Mouse (Mus musculus) erythroblast, embryonic 14.5 days (primary cell): ENCODE measurements around the gene Selenon. TPM values are rescaled to one million over a fixed set of nuclear protein-coding genes. Genes with fewer than 3 reads are reported as not detected.

Source experiments
- H3K27me3 ChIP-seq: 2 replicates; pipeline ENCODE4 v1.6.1; 2012; ENCODE audit warnings: inconsistent platforms; ENCODE audit not compliant: control insufficient read depth
- H3K36me3 ChIP-seq: 2 replicates; pipeline ENCODE4 v1.6.1; 2012; ENCODE audit warnings: mild to moderate bottlenecking, inconsistent platforms; ENCODE audit not compliant: control insufficient read depth
- H3K4me1 ChIP-seq: 2 replicates; pipeline ENCODE4 v1.6.1; 2012; ENCODE audit warnings: inconsistent platforms; ENCODE audit not compliant: control insufficient read depth
- H3K4me3 ChIP-seq: replicated peaks from 2 replicates; pipeline ENCODE3; 2012; ENCODE audit warnings: moderate library complexity, mild to moderate bottlenecking, inconsistent platforms
- H3K9me3 ChIP-seq: 2 replicates; pipeline ENCODE4 v1.6.1; 2012; ENCODE audit warnings: low read length, inconsistent platforms, mixed read lengths; ENCODE audit not compliant: control insufficient read depth
- GATA1 ChIP-seq: IDR thresholded peaks from 2 replicates; pipeline ENCODE4 v1.6.1; 2012; ENCODE audit warnings: low read length, inconsistent platforms, mixed read lengths
- TAL1 ChIP-seq: IDR thresholded peaks from 3 replicates; pipeline ENCODE4 v1.6.1; 2012; ENCODE audit warnings: low read length, inconsistent platforms, mixed read lengths
- polyA plus RNA-seq: library from polyadenylated mRNA; stranded (reverse); fragments of >175 nt; gene quantifications from 2 replicates; pipeline ENCODE4 v1.2.3, GENCODE M21; 2012

Gene Selenon
- 0.05 and 0.08 TPM in 2 replicates for polyA plus RNA-seq

- TF ChIP-seq TAL1: no peak
- no peak for TF ChIP-seq GATA1
- Histone ChIP-seq H3K9me3 (peaks cover 15% of the 10 kb centered on the region), H3K4me1 (peaks cover 23% of the 10 kb centered on the region), H3K27me3 (peaks cover 27% of the 10 kb centered on the region), H3K4me3 (peak within 1 kb of the TSS; percentile 58), H3K36me3 (peaks cover 2% of the 10 kb centered on the region)
Measured at GRCm38 (mm10) chr4:134551494-134552316, at the start of gene Selenon. Gene Selenon (minus strand): TSS chr4:134552166.

DNA sequence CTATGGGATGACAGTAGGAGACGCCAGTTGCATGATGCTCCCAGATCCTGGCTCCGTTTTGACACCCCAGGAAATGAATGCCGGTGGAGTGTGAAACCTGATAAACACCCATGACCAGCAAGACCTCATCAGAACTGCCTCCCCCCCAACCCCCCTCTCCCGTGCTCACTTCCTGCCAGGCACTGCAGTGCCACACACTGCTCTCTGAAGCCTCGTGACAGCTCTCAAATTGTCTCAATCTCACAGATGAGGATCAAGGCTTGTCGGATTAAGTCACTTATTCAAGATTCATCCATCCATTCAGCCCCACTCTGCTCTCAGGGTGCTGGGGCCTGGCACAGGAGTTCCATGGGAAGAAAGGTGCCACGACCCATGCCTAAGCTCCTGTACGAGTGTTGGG is 49.4 kb upstream of the Selenon start:
- no peaks in the 10 kb centered on the region for H3K9me3 ChIP-seq
- H3K4me3 ChIP-seq: no peak overlapping the region
- H3K36me3 ChIP-seq: no peaks in the 10 kb centered on the region
- H3K4me1 ChIP-seq: peaks cover 37% of the 10 kb centered on the region
- TF ChIP-seq TAL1: no peak
- TF ChIP-seq GATA1: no peak
- H3K27me3 ChIP-seq: no peaks in the 10 kb centered on the region; the same call in 1 of the 2 replicates

DNA sequence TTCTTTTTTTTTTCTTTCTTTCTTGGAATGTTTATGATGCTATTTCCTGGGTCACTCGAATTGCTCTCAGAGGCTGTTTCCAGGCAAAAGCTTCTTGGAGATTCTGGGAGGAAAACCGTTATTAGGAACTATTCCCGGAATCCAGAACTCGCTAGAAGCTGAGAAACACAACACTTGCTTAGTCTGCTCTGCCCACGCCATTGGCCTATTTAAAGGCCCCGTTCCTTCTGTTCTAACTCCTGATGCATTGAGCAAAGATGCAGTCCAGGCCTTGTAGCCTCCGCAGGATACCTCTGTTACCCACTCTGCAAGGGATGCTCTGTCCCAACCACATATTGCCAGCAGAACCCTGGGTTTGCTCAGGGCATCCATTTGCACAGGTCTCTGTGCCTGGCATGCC is 48.8 kb upstream of the Selenon start:
- Histone ChIP-seq H3K27me3 (no peaks in the 10 kb centered on the region; the same call in 1 of the 2 replicates), H3K36me3 (no peaks in the 10 kb centered on the region), H3K4me3 (no peak overlapping the region), H3K4me1 (peaks cover 31% of the 10 kb centered on the region), H3K9me3 (no peaks in the 10 kb centered on the region)
- TF ChIP-seq TAL1: no peak
- TF ChIP-seq GATA1: no peak

DNA sequence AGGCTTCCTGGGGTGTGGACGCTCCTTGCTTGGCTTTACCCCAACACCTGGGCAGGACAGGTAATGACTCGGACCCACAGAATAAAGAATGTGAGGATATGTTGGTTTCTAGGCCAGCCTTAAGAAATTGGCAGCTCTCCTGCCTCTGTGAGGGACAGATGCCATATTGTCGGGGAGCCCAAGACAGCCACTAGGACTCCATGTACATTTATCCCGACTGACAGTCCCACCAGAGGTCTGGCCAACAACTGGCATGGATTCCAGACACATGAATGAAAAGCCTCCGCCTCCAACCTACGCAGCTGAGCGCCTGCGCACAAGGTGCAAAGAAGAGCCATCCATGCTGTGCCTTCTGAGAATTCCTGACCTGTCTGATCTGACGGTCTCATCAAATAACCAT is 48.1 kb upstream of the Selenon start:
- H3K9me3 ChIP-seq: no peaks in the 10 kb centered on the region
- H3K36me3 ChIP-seq: no peaks in the 10 kb centered on the region
- no peaks in the 10 kb centered on the region; the same call in 1 of the 2 replicates for H3K27me3 ChIP-seq
- H3K4me1 ChIP-seq: peaks cover 31% of the 10 kb centered on the region
- TF ChIP-seq TAL1 (no peak), GATA1 (no peak)
- no peak overlapping the region for H3K4me3 ChIP-seq

DNA sequence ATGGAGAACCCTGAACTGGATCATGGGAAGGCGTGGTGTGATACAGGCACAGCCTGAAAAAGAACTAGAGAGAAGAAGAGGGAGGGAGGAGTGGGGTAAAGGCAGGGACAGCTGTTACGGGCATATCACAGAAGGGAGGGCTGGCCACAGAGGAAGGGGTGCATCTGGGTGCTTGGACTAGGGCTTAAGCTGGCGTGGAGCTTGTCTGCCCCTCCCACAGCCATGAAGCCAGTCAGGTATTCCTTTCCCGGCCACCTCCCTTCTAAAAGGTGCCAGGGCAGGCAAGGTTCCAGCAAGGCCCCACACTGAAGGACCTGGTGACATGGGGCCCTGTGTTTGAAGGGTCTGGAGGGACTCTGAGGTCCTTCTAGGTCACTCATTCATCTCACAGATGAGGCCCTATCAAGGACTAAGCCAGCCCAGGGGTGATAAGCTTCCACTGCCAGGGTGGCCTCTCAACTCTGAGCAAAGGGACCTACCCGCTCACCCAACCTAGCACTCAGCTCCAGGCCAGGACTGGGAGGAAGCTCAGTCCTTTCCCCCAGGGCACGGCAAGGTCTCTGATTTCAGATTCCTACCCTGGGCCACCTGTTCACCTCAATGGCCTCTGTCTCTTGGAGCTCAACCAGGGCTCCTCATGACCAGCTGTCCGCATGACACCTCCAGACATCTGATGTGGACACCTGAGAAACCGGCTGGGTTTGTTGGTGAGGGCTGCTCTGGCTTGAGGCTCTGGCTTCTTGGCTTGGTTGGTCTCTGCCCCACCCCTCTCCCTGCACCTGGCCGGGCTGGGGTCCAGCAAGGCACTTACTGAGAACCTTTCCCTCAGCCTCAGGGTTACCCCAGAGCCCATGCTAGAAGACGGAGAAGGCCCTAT is 45.1 kb upstream of the Selenon start:
- Histone ChIP-seq H3K27me3 (no peaks in the 10 kb centered on the region), H3K9me3 (no peaks in the 10 kb centered on the region), H3K4me1 (peaks cover 14% of the 10 kb centered on the region), H3K4me3 (no peak overlapping the region), H3K36me3 (no peaks in the 10 kb centered on the region)
- TF ChIP-seq TAL1: no peak
- TF ChIP-seq GATA1: no peak

DNA sequence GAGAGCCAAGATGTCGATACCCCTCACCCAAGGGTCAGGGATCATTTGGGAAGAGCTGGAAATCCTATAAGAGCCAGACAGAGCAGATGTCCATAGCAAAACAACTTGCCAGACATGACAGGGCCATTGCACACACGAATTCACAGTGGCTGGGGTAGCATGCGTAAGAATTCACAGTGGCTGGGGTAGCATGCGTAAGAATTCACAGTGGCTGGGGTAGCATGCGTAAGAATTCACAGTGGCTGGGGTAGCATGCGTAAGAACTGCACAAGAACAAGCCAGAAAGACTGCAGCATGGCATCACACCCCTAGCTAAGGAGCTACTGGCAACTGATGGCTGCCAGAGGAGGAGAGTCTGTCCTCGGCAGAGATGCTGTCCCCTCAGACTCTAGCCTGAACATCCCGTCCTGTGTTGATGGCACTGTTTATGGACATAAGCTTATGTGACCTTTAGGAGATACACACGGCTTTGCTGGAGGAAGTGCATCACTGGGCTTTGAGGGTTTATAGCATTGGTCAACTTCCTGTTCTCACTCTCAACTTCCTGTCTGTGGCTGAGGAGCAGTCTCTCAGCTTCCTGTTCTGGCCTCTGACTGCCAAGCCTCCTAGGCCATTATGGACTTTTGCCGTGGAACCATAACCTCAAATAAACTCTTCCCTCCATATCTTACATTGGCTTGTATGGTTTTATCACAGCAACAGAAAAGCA is 42.9 kb upstream of the Selenon start:
- H3K4me1 ChIP-seq: peaks cover 2% of the 10 kb centered on the region; the same call in 1 of the 2 replicates
- H3K27me3 ChIP-seq: no peaks in the 10 kb centered on the region
- no peak overlapping the region for H3K4me3 ChIP-seq
- H3K9me3 ChIP-seq: no peaks in the 10 kb centered on the region
- H3K36me3 ChIP-seq: no peaks in the 10 kb centered on the region
- TF ChIP-seq TAL1: no peak
- TF ChIP-seq GATA1: no peak

GRCm38 (mm10) chr4:134592442-134592841 is 40.5 kb upstream of the Selenon start:
- Histone ChIP-seq H3K4me3 (no peak overlapping the region), H3K36me3 (no peaks in the 10 kb centered on the region; the same call in 1 of the 2 replicates), H3K4me1 (peaks cover 2% of the 10 kb centered on the region; the same call in 1 of the 2 replicates), H3K9me3 (no peaks in the 10 kb centered on the region), H3K27me3 (no peaks in the 10 kb centered on the region)
- TF ChIP-seq GATA1 (no peak), TAL1 (no peak)

DNA sequence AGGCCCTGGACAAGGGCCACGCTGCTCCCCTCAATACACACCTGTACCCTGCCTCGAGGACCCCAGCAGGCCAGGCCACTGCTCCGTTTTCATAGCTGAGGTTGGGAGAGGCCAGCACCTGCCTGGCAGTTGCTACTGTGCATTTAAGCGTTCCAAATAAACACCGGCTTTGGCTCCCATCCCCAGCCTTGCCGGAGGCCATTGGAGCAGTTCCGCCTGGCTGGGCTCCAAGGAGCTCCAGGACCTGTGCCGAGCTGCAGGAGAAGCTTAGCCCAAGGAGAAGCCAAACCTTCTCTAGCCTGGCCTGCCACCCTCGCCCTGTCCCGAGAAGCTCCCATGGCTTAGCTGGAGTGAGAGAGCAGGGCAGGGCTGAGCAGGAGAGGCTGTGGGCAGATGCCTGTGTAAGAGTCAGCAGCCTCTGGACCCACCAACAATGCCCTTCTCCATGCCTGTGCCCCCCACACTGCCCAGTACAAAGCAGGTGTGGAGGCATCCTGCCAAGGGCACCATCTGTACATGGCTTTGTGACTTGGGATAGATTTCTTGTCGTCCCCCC is 39.6 kb upstream of the Selenon start:
- Histone ChIP-seq H3K36me3 (no peaks in the 10 kb centered on the region; the same call in 1 of the 2 replicates), H3K9me3 (no peaks in the 10 kb centered on the region), H3K27me3 (no peaks in the 10 kb centered on the region), H3K4me1 (no peaks in the 10 kb centered on the region), H3K4me3 (no peak overlapping the region)
- TF ChIP-seq TAL1: no peak
- TF ChIP-seq GATA1: no peak
